Mouse (Mus musculus) liver, adult 2 months (tissue): Measurements from ENCODE around the gene Gm21915. TPM values are rescaled to one million over a fixed set of nuclear protein-coding genes. Genes with fewer than 3 reads are reported as not detected.

Source experiments
- DNase-seq: peaks from one replicate; pipeline ENCODE4 v3.0.0-alpha.2; 2011; ENCODE audit warnings: low read depth, low spot score; ENCODE audit errors: extremely low read depth
- H3K27ac ChIP-seq: fragments of 200-500 bp; replicated peaks from 2 replicates; pipeline ENCODE4 v1.5.1; 2012; ENCODE audit warnings: low read depth, mild to moderate bottlenecking, control low read depth, inconsistent platforms, low read length; ENCODE audit not compliant: insufficient read depth
- H3K27me3 ChIP-seq: fragments of 200-500 bp; 2 replicates; pipeline ENCODE4 v1.6.1; 2012; ENCODE audit warnings: mild to moderate bottlenecking, moderate library complexity, low read length, inconsistent platforms; ENCODE audit not compliant: control insufficient read depth, insufficient read depth
- H3K36me3 ChIP-seq: fragments of 200-500 bp; 2 replicates; pipeline ENCODE4 v1.6.1; 2012; ENCODE audit warnings: low read length, inconsistent platforms; ENCODE audit not compliant: control insufficient read depth, insufficient read depth
- H3K4me1 ChIP-seq: fragments of 200-500 bp; 2 replicates; pipeline ENCODE4 v1.6.1; 2011; ENCODE audit warnings: low read length; ENCODE audit not compliant: control insufficient read depth, insufficient read depth
- H3K4me3 ChIP-seq: fragments of 200-500 bp; 2 replicates; pipeline ENCODE4 v1.5.1; 2011; ENCODE audit warnings: low read depth, mild to moderate bottlenecking, control low read depth, low read length, moderate library complexity; ENCODE audit not compliant: insufficient read depth
- H3K79me2 ChIP-seq: fragments of 200-500 bp; 2 replicates; pipeline ENCODE4 v1.6.1; 2012; ENCODE audit warnings: inconsistent platforms, mild to moderate bottlenecking, low read length, moderate library complexity; ENCODE audit not compliant: control insufficient read depth, insufficient read depth
- H3K9ac ChIP-seq: fragments of 200-500 bp; 2 replicates; pipeline ENCODE4 v1.6.1; 2012; ENCODE audit warnings: low read depth, mild to moderate bottlenecking, control low read depth, inconsistent platforms, low read length
- CTCF ChIP-seq: fragments of 200-500 bp; IDR thresholded peaks from 2 replicates; pipeline ENCODE4 v1.5.1; 2011; ENCODE audit warnings: low read depth, low read length, control low read depth
- POLR2A ChIP-seq: fragments of 200-500 bp; IDR thresholded peaks from 2 replicates; pipeline ENCODE4 v1.6.1; 2011; ENCODE audit warnings: low read length, control low read depth; ENCODE audit not compliant: insufficient read depth; ENCODE audit errors: extremely low read depth
- WGBS: fragments of 180-500 bp; shearing (Covaris S2); methylation state at CpG from one replicate; pipeline ENCODE4 v1.1.7; 2018; 5-methylcytosine and 5-hydroxymethylcytosine counted together
- polyA plus RNA-seq: library from polyadenylated mRNA; depleted of rRNA; stranded (reverse); fragments of >200 nt; gene quantifications from 2 replicates; pipeline ENCODE4 v1.2.3, GENCODE M21; 2012
- total RNA-seq: library from RNA; depleted of rRNA; stranded (reverse); fragments of >200 nt; gene quantifications from 2 replicates; pipeline ENCODE4 v1.2.3, GENCODE M21; 2014

Gm21915 gene
- total and polyA plus RNA-seq, 2 experiments = not detected

DNA sequence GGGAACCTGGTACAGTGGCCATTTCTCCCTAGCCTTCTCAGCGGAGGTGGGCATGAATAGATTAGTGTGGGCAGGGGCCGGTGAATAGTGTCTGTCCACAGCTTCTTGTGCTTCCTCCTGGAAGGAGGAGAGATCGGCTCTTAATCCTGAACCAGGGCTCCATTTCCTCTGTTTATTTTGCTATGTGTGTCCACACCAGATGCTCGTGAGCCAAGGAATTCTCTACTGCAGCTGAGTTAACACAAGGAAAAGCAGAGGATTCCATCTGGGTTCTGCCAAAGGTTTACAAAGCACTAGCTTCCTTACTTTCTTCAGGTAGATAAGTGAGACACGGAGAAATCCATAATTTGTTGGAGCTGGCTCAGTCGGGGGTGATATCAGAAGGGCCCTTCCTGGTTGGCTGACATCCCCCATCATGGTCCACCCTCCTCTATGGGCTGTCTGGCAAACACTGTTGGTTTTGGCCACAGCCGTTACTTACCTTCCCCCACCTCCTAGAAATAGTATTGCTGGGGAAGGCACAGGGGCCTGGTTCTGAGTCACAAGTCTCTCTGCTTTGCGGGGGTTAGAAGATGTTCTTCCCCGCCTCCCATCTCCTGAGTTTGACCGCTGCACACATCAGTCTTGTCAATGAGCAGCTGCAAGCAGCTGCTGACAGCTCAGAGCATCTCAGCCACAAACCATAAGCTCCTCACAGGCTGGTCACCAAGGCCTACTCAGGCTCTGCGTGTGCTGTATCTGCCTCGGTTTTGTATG is 5.0 kb downstream of the Gm21915 start:
- TF ChIP-seq POLR2A (no peak), CTCF (no peak)
- WGBS = 79% methylated on average over 12 of the region's 12 CpGs
- Histone ChIP-seq H3K36me3 (no peaks in the 10 kb centered on the region), H3K27me3 (no peaks in the 10 kb centered on the region), H3K79me2 (no peaks in the 10 kb centered on the region), H3K27ac (no peak overlapping the region), H3K4me3 (no peak overlapping the region), H3K4me1 (no peaks in the 10 kb centered on the region), H3K9ac (no peak overlapping the region)
- DNase-seq = no peak

DNA sequence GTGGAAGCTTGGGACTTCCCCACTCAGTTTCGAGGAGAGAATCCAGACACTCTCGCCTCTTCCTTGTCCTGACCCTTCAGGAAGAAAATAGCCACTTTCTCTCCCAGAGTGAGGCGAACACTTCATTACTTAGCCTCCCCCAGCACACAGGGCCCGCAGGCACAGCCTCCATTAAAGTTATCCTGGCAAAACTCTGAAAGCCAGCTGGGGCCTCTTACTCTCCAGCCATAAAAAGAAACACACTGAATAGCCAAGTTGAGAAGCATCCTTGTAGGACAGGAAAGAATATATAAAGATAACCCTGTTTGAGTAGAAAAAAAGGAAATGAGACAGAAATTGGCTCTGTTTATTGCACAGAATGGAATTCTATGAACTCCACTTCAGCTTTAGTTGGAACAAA is 8.2 kb downstream of the Gm21915 start:
- 83% methylated on average over 4 of the region's 4 CpGs for WGBS

DNA sequence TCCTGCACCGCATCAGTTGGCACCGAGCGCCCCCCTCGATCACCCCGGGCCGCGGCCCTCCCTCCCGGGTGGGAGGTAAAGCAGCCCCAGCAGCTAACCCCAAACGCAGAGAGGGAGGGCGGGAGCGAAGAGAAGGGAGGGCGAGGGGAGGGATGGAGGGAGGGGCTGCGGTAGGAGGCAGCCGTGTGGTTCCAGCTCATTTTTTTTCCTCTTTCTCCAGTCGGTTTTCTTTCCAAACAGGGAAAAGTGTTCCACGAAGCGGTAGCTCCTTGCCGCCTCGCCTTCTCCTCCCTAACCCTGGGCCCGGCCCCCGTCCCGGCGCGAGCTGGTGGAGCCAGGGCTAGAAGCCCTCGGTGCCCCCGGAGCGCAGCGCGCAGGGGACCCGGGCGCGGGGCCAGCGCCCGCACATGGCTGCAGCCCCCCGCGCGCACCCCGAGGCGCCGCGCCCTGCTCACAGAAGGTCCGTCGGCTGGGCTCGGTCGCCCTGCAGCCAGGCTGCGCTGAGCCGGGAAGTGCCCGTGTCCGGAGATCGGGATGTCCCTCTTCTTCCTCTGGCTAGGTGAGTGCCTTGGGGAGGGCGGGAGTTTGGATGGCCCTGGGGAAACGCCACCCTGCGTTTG is 15.5 kb downstream of the Gm21915 start, which contains the start of gene Clmp:
Gene Clmp, plus strand, starts transcription at position 162 of the 620 bp plus-strand sequence.
- H3K4me1 ChIP-seq = no peaks in the 10 kb centered on the region
- H3K36me3 ChIP-seq = no peaks in the 10 kb centered on the region
- TF ChIP-seq CTCF = no peak
- H3K4me3 ChIP-seq = peak within 1 kb of the TSS; percentile 28; the same call in 1 of the 2 replicates
- peaks cover 8% of the 10 kb centered on the region; the same call in 1 of the 2 replicates for H3K27me3 ChIP-seq
- no peak within 1 kb of the TSS for H3K27ac ChIP-seq
- no peaks in the 10 kb centered on the region for H3K79me2 ChIP-seq
- peak within 1 kb of the TSS; percentile 4 for H3K9ac ChIP-seq
- WGBS = 4% methylated on average over 50 of the region's 53 CpGs
- no peak for DNase-seq

More for the DNA sequence above, 8.2 kb downstream of the Gm21915 start:
- no peak overlapping the region for H3K9ac ChIP-seq
- no peak for DNase-seq
- H3K27me3 ChIP-seq = no peaks in the 10 kb centered on the region; the same call in 1 of the 2 replicates
- H3K27ac ChIP-seq = no peak overlapping the region
- no peak overlapping the region for H3K4me3 ChIP-seq
- no peaks in the 10 kb centered on the region for H3K36me3 ChIP-seq
- TF ChIP-seq POLR2A = no peak
- TF ChIP-seq CTCF = no peak
- no peaks in the 10 kb centered on the region for H3K79me2 ChIP-seq
- H3K4me1 ChIP-seq = no peaks in the 10 kb centered on the region

DNA sequence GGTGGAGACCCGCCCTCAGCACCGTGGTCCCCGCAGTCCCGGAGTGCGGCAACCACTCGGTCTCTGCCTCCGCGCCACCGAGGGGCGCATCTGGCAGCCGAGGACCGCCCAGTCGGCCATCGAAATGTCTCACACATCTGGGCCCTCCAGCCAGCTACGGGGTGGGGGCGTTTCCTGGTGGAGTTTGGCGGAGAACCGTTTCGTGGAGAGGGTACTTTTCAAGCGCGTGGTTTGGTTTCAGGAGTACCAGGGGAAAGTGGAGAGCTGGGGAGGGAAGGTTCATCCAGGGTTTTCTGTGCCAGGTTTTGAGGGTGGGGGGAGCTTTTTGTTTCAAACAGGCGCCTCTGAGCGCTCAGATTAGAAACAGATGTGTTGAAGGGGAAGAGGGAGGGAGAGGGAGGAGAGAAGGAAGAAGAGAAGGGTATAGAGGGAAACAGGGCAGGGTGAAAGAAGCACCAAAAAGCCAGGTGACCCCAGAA is 16.0 kb downstream of the Gm21915 start:
- no peak overlapping the region for H3K27ac ChIP-seq
- WGBS = 4% methylated on average over 23 of the region's 23 CpGs
- H3K36me3 ChIP-seq = no peaks in the 10 kb centered on the region
- no peaks in the 10 kb centered on the region for H3K4me1 ChIP-seq
- peak overlapping the region; percentile 4 for H3K9ac ChIP-seq
- TF ChIP-seq CTCF = no peak
- TF ChIP-seq POLR2A = no peak
- H3K79me2 ChIP-seq = no peaks in the 10 kb centered on the region
- H3K27me3 ChIP-seq = peaks cover 8% of the 10 kb centered on the region; the same call in 1 of the 2 replicates
- DNase-seq = no peak
- H3K4me3 ChIP-seq = peak overlapping the region; percentile 28; the same call in 1 of the 2 replicates

DNA sequence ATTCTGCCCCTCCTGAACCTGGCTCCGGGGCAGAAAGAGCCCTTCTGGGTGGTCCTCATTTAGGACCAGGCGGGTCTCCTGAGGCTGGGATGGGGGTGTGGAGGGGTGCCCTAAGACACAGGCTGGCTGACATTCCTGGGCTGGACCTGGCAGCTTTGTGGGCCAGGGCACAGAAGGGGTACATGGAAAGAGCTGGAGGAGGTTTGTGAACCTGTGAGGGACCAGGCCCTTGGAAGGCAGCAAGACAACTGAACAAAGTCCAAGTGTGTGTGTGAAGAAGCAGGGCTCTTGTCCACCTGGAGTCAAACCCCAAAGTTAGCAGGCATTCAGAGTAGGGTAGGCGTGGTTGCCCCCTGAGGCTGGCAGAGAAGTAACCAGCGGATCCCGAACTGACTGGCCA is 16.6 kb downstream of the Gm21915 start:
- Histone ChIP-seq H3K27ac (no peak overlapping the region), H3K9ac (no peak overlapping the region), H3K36me3 (no peaks in the 10 kb centered on the region), H3K4me1 (no peaks in the 10 kb centered on the region), H3K4me3 (no peak overlapping the region), H3K79me2 (no peaks in the 10 kb centered on the region), H3K27me3 (peaks cover 8% of the 10 kb centered on the region; the same call in 1 of the 2 replicates)
- no peak for DNase-seq
- 65% methylated on average over 5 of the region's 5 CpGs for WGBS
- TF ChIP-seq POLR2A (no peak), CTCF (no peak)
